Mouse (Mus musculus) lung, adult 2 months (tissue): ENCODE measurements around the gene Crlf3.

ENCODE experiments used
- CTCF ChIP-seq: fragments of 200-500 bp; IDR thresholded peaks from 2 replicates; pipeline ENCODE4 v1.5.1; 2011; ENCODE audit warnings: mild to moderate bottlenecking, low read length, control low read depth; ENCODE audit not compliant: insufficient read depth
- POLR2A ChIP-seq: fragments of 200-500 bp; IDR thresholded peaks from 2 replicates; pipeline ENCODE4 v1.6.1; 2011; ENCODE audit warnings: low read depth, mild to moderate bottlenecking, control low read depth, low read length, borderline replicate concordance; ENCODE audit errors: extremely low read depth

DNA sequence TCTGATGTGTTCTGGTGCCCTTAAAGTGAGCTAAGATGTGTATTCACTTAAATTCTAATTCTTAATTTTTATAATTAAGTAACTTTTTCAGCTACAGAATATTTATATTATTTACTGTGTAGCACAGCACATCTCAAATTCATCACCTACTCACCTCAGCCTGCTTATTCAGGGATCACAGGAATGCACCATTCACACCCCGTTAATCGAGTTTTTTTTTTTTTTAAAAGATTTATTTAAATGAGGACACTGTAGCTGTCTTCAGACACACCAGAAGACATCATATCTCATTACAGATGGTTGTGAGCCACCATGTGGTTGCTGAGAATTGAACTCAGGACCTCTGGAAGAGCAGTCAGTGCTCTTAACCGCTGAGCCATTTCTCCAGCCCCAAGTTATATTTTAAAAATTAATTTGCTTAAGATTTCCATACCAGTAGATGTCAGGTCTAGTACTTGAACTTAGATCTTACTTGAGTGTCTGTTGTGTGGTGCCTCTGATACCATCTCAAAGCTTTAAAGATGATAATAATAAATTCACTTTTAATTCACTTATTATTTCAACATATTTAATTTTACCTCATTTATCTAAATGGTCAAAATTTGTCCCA lies 9.9 kb upstream of the Crlf3 start:
- TF ChIP-seq CTCF (no peak), POLR2A (no peak)
